Mouse (Mus musculus): ENCODE data around the gene Rasal1. TPM values are rescaled to one million over a fixed set of nuclear protein-coding genes. Genes with fewer than 3 reads are reported as not detected.

Gene Rasal1
- total RNA-seq, 2 experiments from 2014 or later = not detected

- no peak for ATAC-seq (ENCODE audit: poor library complexity, severe bottlenecking)
Measured at GRCm38 (mm10) chr5:120690417-120690816, 41.8 kb downstream of the Rasal1 start.

- ATAC-seq (ENCODE audit: poor library complexity, severe bottlenecking) = no peak
Measured at GRCm38 (mm10) chr5:120692034-120692433, 43.4 kb downstream of the Rasal1 start.

- ATAC-seq (ENCODE audit: poor library complexity, severe bottlenecking) = no peak
Measured at GRCm38 (mm10) chr5:120693931-120694694, 45.5 kb downstream of the Rasal1 start.

GRCm38 (mm10) chr5:120694695-120695074 is 46.1 kb downstream of the Rasal1 start:
- no peak for ATAC-seq (ENCODE audit: poor library complexity, severe bottlenecking)

GRCm38 (mm10) chr5:120696057-120696743 is 47.6 kb downstream of the Rasal1 start:
- no peak for ATAC-seq (ENCODE audit: poor library complexity, severe bottlenecking)

- no peak for ATAC-seq (ENCODE audit: poor library complexity, severe bottlenecking)
Measured at GRCm38 (mm10) chr5:120696865-120697264, 48.3 kb downstream of the Rasal1 start.

GRCm38 (mm10) chr5:120698181-120698580 is 49.6 kb downstream of the Rasal1 start:
- ATAC-seq (ENCODE audit: poor library complexity, severe bottlenecking) = no peak

GRCm38 (mm10) chr5:120698801-120699391 is 50.3 kb downstream of the Rasal1 start:
- no peak for ATAC-seq (ENCODE audit: poor library complexity, severe bottlenecking)

GRCm38 (mm10) chr5:120700996-120701790 is 52.6 kb downstream of the Rasal1 start:
- no peak for ATAC-seq (ENCODE audit: poor library complexity, severe bottlenecking)

- ATAC-seq (ENCODE audit: poor library complexity, severe bottlenecking) = no peak
Measured at GRCm38 (mm10) chr5:120702421-120702820, 53.8 kb downstream of the Rasal1 start.

GRCm38 (mm10) chr5:120702969-120703368 is 54.4 kb downstream of the Rasal1 start:
- ATAC-seq (ENCODE audit: poor library complexity, severe bottlenecking) = no peak

- no peak for ATAC-seq (ENCODE audit: poor library complexity, severe bottlenecking)
Measured at GRCm38 (mm10) chr5:120703660-120704059, 55.0 kb downstream of the Rasal1 start.

- ATAC-seq (ENCODE audit: poor library complexity, severe bottlenecking) = no peak
Measured at GRCm38 (mm10) chr5:120704421-120704820, 55.8 kb downstream of the Rasal1 start.

GRCm38 (mm10) chr5:120706541-120706940 is 57.9 kb downstream of the Rasal1 start:
- ATAC-seq (ENCODE audit: poor library complexity, severe bottlenecking) = no peak

GRCm38 (mm10) chr5:120706976-120707375 is 58.4 kb downstream of the Rasal1 start:
- no peak for ATAC-seq (ENCODE audit: poor library complexity, severe bottlenecking)

GRCm38 (mm10) chr5:120710161-120710825 is 61.7 kb downstream of the Rasal1 start:
- ATAC-seq (ENCODE audit: poor library complexity, severe bottlenecking) = no peak

- ATAC-seq (ENCODE audit: poor library complexity, severe bottlenecking) = no peak
Measured at GRCm38 (mm10) chr5:120710826-120711248, 62.2 kb downstream of the Rasal1 start.

- ATAC-seq (ENCODE audit: poor library complexity, severe bottlenecking) = peak; percentile 38; the same call in 1 of the 2 replicates
Measured at GRCm38 (mm10) chr5:120711416-120711815, 62.8 kb downstream of the Rasal1 start.

GRCm38 (mm10) chr5:120711827-120712226 is 63.2 kb downstream of the Rasal1 start, which contains the start of gene Dtx1:
Dtx1 (minus strand) TSS chr5:120711927.
- no peak for ATAC-seq (ENCODE audit: poor library complexity, severe bottlenecking)

- ATAC-seq (ENCODE audit: poor library complexity, severe bottlenecking) = no peak
Measured at GRCm38 (mm10) chr5:120712721-120713120, 64.1 kb downstream of the Rasal1 start.
